ENCODE assay signal across 21 mouse cellular contexts in the genomic region with DNA sequence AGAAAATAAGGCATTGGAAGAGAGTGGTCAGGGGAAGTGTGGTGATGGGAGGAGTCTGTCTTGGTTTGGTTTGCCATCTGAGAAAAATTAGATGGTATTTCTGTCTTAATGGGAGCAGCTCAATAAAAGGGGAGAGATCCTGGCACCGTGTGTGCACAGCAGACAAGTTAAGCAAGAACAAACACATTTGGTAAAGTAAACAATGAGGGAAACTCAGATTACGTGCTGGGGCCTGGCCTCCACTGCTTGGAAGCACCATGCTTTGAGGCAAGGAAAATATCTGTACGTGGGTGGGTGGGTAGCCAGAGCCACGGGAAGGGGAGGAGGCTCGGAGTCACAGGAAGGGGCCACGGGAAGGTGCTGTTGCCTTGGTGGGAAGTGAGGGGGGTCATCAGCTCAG.
A peak's percentile ranks its signal among the peaks of the same experiment; 100 is the strongest.
DNase-seq lines count a peak whose midpoint lies in the region; ATAC-seq and TF ChIP-seq lines count a peak whose summit lies in the region.
"Had no signal": no experiment of that assay in that cellular context is flagged by ENCODE, and none has a peak within 500 bp of the region (broad histone marks: within the 10 kb centered on the region; RNA-seq: fewer than 3 reads in every experiment).

No protein-coding gene starts in this region.

- no peak overlapping the region for H3K4me2 ChIP-seq in lung, postnatal 0 days (replicated peaks; ENCODE audit: low read depth, low read length)
- H3K4me2 ChIP-seq: forebrain, embryonic 13.5 days; hindbrain, embryonic 12.5 days; midbrain, embryonic 15.5 days had no signal

- WGBS in lung, adult 2 months, result 14% methylated on average over 6 of the region's 6 CpGs
- WGBS in lung, postnatal 0 days, result 7% methylated on average over 6 of the region's 6 CpGs
- 63% methylated on average over 6 of the region's 6 CpGs for WGBS in cerebellum, adult 2 months

- no peak for TF ChIP-seq EP300 in lung, postnatal 0 days (IDR thresholded peaks at IDR 0.05)

- no peaks in the 10 kb centered on the region for H3K9me3 ChIP-seq in lung, postnatal 0 days (ENCODE audit: low read length)
- H3K9me3 ChIP-seq: forebrain, embryonic 13.5 days; heart, embryonic 10.5 days; hindbrain, embryonic 12.5 days; midbrain, embryonic 15.5 days had no signal

- H3K4me1 ChIP-seq in lung, adult 2 months (ENCODE audit: control insufficient read depth, insufficient read depth, low read length), result peaks cover 7% of the 10 kb centered on the region
- H3K4me1 ChIP-seq in lung, postnatal 0 days (ENCODE audit: insufficient read depth, low read depth, low read length), result no peaks in the 10 kb centered on the region
- H3K4me1 ChIP-seq in cerebellum, adult 2 months (ENCODE audit: control insufficient read depth, insufficient read depth, low read length), result no peaks in the 10 kb centered on the region
- H3K4me1 ChIP-seq: hindbrain, embryonic 12.5 days; midbrain, embryonic 15.5 days had no signal

- no peak overlapping the region for H3K4me3 ChIP-seq in lung, adult 2 months (replicated peaks; ENCODE audit: extremely low read depth, low read depth, low read length)
- H3K4me3 ChIP-seq in lung, postnatal 0 days (ENCODE audit: low read depth, low read length), result no peak overlapping the region
- H3K4me3 ChIP-seq in cerebellum, adult 2 months (replicated peaks; ENCODE audit: insufficient read depth, low read depth, low read length), result no peak overlapping the region
- H3K4me3 ChIP-seq: forebrain, embryonic 13.5 days; heart, embryonic 10.5 days; hindbrain, embryonic 12.5 days; layer of hippocampus, adult 2 months; midbrain, embryonic 15.5 days had no signal

- H3K36me3 ChIP-seq in lung, postnatal 0 days (ENCODE audit: insufficient read depth, low read length), result no peaks in the 10 kb centered on the region; the same call in 1 of the 2 replicates
- H3K36me3 ChIP-seq: hindbrain, embryonic 12.5 days; midbrain, embryonic 15.5 days had no signal

- peak; percentile 12 to 22 for DNase-seq in lung, adult 18-20 months
- no peak for DNase-seq in lung, adult 2 months
- peak; percentile 31 to 37 for DNase-seq in urinary bladder, postnatal 36 days (ENCODE audit: low spot score in 2 of 2)
- DNase-seq in urinary bladder, postnatal 10 days (ENCODE audit: low spot score), result no peak
- DNase-seq in lung, postnatal 0 days (ENCODE audit: low spot score), result peak; percentile 22
- no peak for DNase-seq in cerebellum, adult 11-12 months
- no peak for DNase-seq in cerebellum, adult 9-11 months
- DNase-seq in cerebellum, adult 2 months, result no peak
- DNase-seq: adrenal gland, postnatal 14 days; B cell, adult 2 months; cerebellum, adult 18-20 months; gastrocnemius, postnatal 36 days; heart, postnatal 10 days; left cerebral cortex, postnatal 4 days; thymus, postnatal 36 days had no signal

- no peak for TF ChIP-seq POLR2A in lung, adult 2 months (IDR thresholded peaks at IDR 0.05; ENCODE audit: borderline replicate concordance, extremely low read depth, low read depth, low read length)
- no peak for TF ChIP-seq POLR2A in cerebellum, adult 2 months (IDR thresholded peaks at IDR 0.05; ENCODE audit: borderline replicate concordance, insufficient read depth, low read length)

- H3K27me3 ChIP-seq in lung, postnatal 0 days (replicated peaks; ENCODE audit: insufficient read depth, low read length), result no peaks in the 10 kb centered on the region
- H3K27me3 ChIP-seq in cerebellum, adult 2 months (ENCODE audit: control insufficient read depth, insufficient read depth, low read length), result no peaks in the 10 kb centered on the region
- H3K27me3 ChIP-seq: forebrain, embryonic 13.5 days; hindbrain, embryonic 12.5 days; midbrain, embryonic 15.5 days had no signal

- H3K9ac ChIP-seq in lung, postnatal 0 days (replicated peaks; ENCODE audit: low read depth), result no peak overlapping the region
- H3K9ac ChIP-seq: forebrain, embryonic 13.5 days; hindbrain, embryonic 12.5 days; midbrain, embryonic 15.5 days had no signal

- no peak for TF ChIP-seq CTCF in lung, adult 2 months (IDR thresholded peaks at IDR 0.05; ENCODE audit: insufficient read depth, low read length)
- TF ChIP-seq CTCF in lung, postnatal 0 days (IDR thresholded peaks at IDR 0.05), result no peak
- TF ChIP-seq CTCF in cerebellum, adult 2 months (IDR thresholded peaks at IDR 0.05; ENCODE audit: borderline replicate concordance, insufficient read depth, low read depth, low read length), result no peak

- H3K27ac ChIP-seq in lung, postnatal 0 days (ENCODE audit: low read length), result no peak overlapping the region
- no peak overlapping the region for H3K27ac ChIP-seq in cerebellum, adult 2 months (ENCODE audit: insufficient read depth, low read length)
- H3K27ac ChIP-seq: forebrain, embryonic 13.5 days; heart, embryonic 10.5 days; hindbrain, embryonic 12.5 days; layer of hippocampus, adult 2 months; macrophage; midbrain, embryonic 15.5 days had no signal

- ATAC-seq in lung, postnatal 0 days, result peak; percentile 49; the same call in 1 of the 2 replicates
- ATAC-seq: forebrain, embryonic 13.5 days; midbrain, embryonic 15.5 days had no signal

Comparison
In these comparisons a context has a peak if more than half of its experiments do, and no peak if none do; other contexts are left out.
1. DNase-seq: peak in lung, adult 18-20 months (2 of 2), urinary bladder, postnatal 36 days (2 of 2) and lung, postnatal 0 days (single experiment); none in lung, adult 2 months (single experiment), urinary bladder, postnatal 10 days (single experiment), cerebellum, adult 11-12 months (single experiment), cerebellum, adult 9-11 months (single experiment) and cerebellum, adult 2 months (0 of 2).